Mouse (Mus musculus) ES-E14 (cell line): ENCODE measurements around the gene Mzf1.

ENCODE experiments used
- CHD2 ChIP-seq: IDR thresholded peaks from 2 replicates; pipeline ENCODE4 v1.6.1; 2014; ENCODE audit warnings: mild to moderate bottlenecking, low read depth, low read length, inconsistent platforms
- HCFC1 ChIP-seq: IDR thresholded peaks from 2 replicates; pipeline ENCODE4 v1.6.1; 2012; ENCODE audit warnings: low read length, inconsistent platforms, borderline replicate concordance; ENCODE audit not compliant: insufficient read depth
- MAFK ChIP-seq: IDR thresholded peaks from 2 replicates; pipeline ENCODE4 v1.6.1; 2014; ENCODE audit warnings: mild to moderate bottlenecking, low read depth, low read length, inconsistent platforms; ENCODE audit not compliant: insufficient read depth

DNA sequence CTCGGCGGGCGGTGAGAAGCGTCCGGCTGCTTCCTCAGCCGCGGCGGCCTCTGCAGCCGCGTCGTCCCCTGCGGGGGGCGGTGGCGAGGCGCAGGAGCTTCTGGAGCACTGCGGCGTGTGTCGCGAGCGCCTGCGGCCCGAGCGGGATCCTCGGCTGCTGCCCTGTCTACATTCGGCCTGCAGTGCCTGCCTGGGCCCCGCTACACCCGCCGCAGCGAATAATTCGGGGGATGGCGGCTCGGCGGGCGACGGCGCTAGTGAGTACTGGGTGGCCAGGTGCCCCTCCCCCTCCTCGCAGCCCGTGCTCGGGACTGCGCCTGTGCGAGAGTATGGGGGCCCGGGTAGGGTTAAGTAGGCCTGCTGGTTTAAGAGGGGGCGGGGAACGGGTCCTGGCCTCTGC lies 29.8 kb downstream of the Mzf1 start:
- TF ChIP-seq CHD2 (no peak), HCFC1 (no peak), MAFK (no peak)
